Mouse (Mus musculus) liver, adult 2 months (tissue): ENCODE data around the gene Sec24b.

Experiments used
- CTCF ChIP-seq: fragments of 200-500 bp; IDR thresholded peaks from 2 replicates; pipeline ENCODE4 v1.5.1; 2011; ENCODE audit warnings: low read depth, low read length, control low read depth
- POLR2A ChIP-seq: fragments of 200-500 bp; IDR thresholded peaks from 2 replicates; pipeline ENCODE4 v1.6.1; 2011; ENCODE audit warnings: low read length, control low read depth; ENCODE audit not compliant: insufficient read depth; ENCODE audit errors: extremely low read depth

DNA sequence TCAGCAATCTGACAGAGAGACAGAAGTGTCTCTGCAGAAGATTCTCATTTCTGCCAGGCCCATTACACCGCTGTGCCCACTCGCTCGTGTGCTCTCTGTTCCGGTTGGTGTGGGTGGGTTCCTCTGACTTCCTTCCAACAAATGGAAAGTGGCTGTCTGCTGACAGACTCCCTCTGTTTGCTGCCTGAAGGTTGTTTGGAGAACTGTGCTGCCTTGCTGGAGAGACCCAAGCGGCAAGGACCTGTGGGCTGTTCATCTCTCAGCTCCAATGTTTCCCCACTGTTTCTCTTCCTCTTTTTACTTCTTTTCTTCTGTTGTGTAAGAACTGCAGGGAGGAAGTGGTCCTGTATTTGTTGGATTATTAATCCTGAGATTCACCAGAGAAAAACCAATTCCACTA is 113.0 kb downstream of the Sec24b start:
- TF ChIP-seq CTCF (no peak), POLR2A (no peak)
